Mouse (Mus musculus): Measurements from ENCODE around the gene Slc22a13.
"Not testable (repeated sequence)": the region's sequence is repeated elsewhere in the genome, so short reads cannot be mapped to it uniquely, and the experiment has no call there.

Gene Slc22a13

DNA sequence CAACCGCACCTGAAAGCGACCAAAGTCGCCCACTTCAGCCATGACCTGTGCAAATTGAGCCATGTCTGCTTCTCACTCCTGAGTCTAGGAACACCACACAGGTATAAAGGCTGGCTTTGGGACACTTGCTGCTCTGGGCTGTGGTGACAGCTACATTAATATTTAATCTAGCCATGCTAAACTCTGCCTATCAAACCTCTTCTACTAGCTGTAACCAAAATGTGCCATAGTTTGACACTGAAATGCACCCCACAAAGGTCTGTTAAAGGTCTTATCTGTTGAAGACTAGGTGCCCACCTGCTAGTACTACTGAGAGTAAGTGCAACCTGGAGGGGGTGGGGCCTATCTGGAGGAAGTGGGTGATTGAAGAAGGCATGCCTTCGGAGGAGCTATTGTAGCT lies at the start of gene Slc22a13:
TSS of gene Slc22a13 (minus strand) at position 101 of the 400 bp plus-strand sequence.
- DNase-seq (ENCODE audit: extremely low spot score): no peak

DNA sequence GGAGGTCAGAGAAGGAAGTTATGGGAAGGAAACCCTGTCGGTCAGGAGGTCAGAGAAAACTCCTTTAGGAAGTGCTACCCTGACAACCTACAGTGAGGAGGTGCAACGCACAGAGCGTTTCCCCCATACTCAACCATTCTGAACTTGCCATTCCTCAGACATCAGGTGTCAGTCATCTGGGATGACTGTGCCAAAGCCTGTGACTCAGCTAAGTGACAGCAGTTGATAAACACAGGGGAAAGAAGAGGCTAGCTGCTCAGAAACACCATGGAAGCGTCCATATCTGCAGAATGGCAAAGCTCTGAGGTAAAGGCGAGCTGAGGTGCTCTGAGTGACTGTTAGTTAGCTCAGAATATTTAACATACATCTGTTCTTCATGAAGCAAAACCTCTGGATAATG lies 49.2 kb upstream of the Slc22a13 start:
- DNase-seq (ENCODE audit: extremely low spot score): no peak

DNA sequence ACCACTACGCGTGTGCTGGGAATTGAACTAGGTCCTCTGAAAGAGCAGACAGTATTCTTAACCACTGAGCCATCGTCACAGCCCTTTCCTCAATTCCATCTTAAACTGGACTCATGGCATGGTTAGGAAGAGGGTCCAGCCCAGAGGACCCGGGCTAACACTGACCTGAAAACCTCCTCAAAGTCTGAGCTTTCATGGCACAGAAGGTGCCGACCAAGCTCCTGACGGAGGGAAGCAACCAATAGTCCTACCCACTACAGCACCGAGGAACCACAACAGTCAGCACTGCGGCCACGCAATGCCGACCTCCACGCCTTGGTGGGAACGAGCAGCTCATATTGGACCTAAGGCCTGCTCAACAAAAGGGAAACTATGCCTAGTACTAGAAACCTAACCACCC lies 47.3 kb upstream of the Slc22a13 start:
- DNase-seq (ENCODE audit: extremely low spot score): no peak

DNA sequence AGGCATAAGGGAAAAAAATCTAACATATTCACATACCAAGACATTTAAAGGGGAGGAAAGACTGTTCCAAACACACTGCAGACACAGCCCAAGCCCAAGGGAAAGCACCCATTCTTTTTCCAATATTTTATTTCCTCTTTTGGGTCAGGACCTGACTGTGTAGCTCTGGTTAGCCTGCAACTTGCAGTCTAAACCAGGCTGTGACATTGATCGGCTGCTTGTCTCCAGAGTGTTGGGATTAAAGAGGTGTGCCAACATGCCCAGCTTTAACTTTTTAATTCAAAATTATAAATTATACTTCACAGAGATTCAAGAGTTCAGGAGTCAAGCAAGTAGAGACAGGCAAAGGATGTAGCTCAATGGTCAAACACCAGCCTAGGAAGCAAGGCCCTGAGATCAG lies 46.2 kb upstream of the Slc22a13 start:
- no peak for DNase-seq (ENCODE audit: extremely low spot score)

DNA sequence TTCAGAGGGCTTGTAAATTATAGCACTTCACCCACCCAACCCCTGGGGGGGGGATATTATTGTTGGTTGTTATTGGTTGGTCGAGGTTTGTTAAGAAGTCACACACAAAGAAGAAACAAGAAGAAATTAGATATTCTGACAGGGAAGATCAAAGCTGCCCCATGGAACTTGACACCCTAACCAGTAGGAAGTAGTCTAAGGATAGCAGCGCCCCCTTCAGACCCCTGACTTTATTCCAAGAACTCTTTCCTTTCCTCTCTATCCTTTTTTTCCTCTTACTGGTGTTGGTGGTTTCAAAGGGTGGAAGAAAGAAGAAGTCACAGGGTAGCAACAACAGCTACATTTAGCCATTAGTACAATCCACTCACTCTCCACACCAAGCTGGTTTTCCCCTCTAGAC lies 45.3 kb upstream of the Slc22a13 start:
- no peak for DNase-seq (ENCODE audit: extremely low spot score)

DNA sequence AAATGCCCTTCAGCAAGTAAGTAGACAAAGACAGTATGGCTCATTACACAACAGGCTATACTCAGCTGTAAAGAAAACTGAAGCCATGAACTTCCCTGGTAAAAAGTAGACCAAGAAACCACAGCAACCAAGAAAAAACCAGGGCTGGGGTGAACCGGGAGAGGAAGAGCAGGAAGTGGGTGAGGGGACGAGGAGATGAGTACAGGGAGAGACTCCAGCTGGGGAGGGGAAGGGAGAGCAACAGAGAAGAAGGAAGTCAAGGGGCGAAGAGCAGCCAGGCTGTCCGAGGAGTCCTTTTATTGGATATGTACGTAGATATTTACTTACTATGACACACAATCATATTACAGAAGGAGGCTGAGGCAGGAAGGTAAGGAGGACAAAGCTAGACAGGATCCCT lies 39.1 kb upstream of the Slc22a13 start:
- DNase-seq (ENCODE audit: extremely low spot score): no peak

DNA sequence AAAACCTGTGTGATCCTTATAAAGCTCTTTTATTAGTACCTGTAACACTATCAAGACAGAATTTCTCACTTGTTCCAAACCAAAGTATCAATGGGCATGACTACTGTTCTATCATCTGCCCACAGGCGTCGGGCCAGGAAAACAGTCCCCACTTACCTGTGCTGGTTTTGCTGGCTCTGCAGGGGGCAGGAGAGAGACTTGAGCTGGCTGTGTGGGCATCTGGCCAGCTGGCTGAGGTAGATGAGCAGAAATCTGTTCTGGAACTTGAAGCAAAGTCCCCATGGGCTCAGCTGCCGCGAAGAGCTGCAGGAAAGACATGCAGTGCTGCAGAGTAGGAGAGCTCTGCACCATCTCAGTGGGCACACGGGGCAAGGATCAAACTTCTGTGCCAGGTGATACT lies 37.9 kb upstream of the Slc22a13 start:
- no peak for DNase-seq (ENCODE audit: extremely low spot score)

DNA sequence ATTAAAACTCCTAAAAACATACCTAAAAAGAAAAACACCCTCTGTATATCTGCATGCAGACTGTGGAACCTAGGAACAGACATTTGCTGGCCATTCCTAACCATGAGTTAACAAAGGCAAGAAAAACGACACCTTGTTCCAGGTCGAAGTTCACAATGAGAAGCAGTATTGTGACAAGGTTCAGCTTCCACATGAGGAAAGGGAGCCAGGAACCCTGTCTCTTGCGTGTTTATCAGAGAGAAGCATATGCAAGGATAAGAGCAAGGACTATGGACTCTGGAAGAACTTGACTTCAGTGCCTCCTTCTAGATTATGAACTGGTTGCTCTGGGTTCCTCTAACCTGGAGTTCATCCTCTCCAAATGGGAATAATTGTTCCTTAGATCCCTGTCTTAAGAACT lies 35.1 kb upstream of the Slc22a13 start:
- no peak for DNase-seq (ENCODE audit: extremely low spot score)

DNA sequence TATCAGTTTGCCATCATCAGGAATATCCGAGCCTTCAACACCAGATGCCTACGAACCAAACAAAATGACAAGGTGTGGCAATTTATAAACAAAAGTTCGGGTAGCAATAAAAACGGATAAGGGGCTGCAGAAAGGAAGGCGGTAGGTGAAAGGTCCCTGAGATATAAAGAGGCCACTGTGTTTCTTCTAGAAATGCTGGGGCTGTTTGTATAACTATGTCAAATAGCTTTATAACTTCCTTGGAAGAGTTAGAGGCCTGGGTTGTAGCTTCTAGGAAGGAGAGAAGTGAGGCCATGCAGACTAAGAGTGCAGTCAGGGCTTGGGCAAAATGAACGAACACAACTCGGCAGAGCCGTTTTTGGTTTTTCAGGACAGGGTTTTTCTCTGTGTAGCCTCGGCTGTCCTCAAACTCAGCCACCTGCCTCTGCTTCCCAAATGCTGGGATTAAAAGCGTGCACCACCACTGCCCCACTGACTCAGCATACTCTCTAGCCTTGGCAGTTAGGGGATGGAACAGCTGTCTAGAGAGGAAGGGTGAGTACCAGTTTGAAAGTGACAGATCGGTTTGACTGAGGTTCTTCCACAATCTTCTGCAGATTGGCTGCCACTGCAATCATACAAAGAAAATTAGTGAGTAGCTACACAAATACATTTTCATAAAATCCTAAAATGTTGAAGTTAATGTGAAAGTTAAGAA lies 32.4 kb upstream of the Slc22a13 start:
- no peak for DNase-seq (ENCODE audit: extremely low spot score)

DNA sequence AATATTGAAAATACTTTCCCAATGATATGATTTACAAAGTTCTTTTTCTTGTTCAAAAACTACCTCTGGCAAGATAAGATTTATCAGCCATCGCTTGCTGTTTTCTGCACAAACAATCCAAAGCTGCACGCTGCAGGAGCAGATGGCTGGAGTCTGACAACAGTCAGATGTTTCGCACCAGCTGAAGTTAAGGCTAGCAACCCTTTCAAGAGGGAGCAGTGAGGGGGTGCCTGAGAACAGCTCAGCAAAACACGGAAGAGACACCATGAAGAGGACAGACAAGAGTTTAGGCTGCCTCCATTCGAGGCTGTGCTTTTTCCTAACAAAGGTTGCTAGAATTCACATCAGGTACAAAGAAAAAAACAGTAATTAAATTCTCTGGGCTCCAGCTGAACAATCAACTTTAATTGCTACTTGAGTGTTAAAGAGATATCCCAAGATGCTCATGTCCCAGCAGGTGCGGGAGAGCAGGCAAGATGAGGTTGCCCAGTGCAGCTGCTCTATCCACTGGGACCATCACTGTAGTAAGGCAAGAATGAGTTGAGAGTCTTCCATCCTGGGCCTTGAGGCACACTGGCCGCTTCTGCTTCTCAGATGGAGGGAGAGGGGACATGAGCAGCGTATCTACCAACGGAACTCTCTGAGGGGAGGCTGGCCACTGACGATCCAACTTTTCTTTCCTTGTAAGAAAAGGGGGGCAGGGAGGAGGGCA lies 31.5 kb upstream of the Slc22a13 start:
- no peak for DNase-seq (ENCODE audit: extremely low spot score)

DNA sequence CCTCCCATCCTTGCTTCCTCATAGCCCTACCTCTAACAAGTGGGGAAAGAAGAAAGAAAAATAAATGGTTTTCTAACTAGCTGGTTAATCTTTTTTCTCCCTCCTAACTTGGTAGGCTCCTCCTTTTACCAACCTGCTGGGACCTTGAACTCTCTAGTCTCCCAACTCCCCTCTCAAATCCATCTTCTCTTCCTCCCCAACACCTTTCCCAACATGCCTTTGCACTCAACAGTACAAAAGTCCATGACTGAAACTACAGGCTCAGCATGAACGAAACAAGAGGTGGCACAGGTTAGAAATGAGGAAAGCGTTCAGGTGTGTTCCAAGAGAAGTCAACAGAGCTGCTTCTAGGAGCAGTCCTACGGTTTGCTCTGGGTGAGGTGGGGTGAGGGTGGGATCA lies 30.4 kb upstream of the Slc22a13 start:
- no peak for DNase-seq (ENCODE audit: extremely low spot score)

DNA sequence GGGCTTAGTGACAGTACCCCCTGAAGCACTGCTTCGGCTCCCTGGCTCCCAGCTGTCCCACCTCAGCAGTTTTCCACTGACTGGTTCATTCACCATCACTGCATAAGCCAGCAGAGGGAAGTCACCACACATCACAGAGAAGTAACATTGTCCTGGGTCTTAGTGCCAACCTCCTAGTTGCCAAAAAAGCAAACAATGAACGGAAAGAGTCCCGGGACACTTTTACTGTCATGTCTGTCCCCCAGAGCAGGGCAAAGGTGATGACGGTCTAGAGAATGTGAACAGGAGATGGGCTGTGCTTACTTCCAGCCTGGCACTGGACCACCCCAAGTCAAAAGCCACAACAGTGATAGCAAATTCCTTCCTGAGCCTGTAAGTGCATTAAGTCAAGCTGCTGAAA lies 29.9 kb upstream of the Slc22a13 start:
- no peak for DNase-seq (ENCODE audit: extremely low spot score)

DNA sequence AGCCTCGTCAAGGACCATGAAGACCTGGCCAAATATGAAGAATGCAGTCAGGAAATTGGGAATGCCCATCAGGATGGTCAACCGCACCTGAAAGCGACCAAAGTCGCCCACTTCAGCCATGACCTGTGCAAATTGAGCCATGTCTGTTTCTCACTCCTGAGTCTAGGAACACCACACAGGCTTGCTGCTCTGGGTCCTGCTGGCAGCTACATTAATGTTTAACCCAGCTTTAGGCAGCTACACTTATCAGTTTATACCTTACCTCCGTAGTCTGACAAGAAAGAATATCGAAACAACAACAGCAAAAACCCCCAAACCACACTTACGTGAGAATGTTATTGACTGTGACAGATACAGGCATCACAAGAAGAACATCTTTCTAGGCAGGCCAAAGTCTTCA lies 22.7 kb upstream of the Slc22a13 start:
- no peak for DNase-seq (ENCODE audit: extremely low spot score)

DNA sequence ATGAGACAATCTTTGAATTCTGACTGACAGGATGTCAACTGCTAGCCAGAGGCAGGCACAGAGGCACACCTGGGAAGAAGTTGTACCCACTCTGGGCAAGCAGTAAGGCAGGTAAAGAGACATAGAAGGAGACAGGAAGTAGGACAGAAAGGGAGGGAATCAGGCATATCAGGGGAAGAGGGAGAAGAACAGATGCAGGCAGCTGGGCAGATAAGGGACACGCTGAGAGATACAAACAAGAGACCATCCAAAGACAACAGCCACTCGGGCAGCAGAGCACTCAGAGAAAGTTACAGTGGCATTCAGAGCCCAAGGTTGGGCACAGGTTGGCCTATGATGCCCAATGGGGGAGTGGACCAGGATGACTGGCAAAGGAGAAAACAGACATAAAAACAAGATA lies 21.9 kb upstream of the Slc22a13 start:
- DNase-seq (ENCODE audit: extremely low spot score): no peak

DNA sequence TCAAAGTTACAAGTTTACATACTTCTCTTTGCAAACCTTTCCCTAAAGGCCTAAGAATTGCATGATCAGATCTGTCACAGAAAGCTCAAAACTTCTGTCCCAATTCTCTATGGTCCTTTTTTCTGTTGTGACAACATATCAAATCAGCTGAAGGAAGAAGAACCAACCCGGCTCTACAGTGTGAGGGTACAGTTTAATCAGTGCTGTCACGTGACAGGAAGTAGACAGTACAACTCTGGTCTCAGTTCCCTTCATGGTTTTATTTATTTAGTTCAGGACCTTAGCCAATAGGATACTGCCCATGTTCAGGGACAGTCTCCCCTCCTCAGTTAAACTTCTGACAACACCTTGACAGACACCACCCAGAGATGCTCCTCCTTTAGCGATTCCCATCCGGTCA lies 11.4 kb upstream of the Slc22a13 start:
- no peak for DNase-seq (ENCODE audit: extremely low spot score)

DNA sequence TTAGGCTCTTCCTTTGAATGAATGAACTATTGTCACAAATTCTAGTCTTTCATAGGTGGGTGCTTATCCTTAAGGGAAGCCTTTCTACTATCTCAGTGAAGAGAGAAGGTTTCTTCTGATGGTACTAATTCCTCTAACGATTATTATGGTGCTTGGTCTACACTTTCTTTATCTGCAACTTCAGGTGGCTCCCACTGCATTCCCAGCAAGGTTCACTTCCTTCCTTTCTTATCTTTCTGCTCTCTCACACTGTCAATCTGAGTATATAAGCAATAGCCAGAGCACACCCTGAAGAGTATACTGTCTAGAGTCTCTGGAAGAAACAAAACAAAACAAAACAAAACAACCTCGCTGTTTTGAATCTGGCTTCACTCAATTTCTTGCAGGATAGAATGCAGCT lies 10.8 kb upstream of the Slc22a13 start:
- DNase-seq (ENCODE audit: extremely low spot score): no peak

DNA sequence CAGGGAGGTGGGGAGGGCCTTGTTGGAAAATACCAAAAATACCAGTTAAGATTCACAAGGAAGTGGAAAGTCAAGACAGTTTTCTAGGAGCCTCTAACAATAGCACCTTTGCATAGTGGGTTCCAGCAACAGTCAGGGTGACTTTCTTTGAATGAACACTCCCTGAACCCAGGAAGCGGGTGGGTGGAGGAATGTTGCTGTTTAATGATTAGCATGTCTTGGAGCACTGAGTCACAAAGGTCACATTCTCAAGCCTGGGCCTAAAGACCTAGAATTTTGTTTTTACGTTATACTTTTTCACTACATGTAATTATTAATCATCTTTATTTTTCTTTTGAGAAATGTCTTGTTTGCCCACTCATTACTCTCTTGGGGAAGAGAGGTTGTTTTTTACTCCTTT lies 6.4 kb upstream of the Slc22a13 start:
- DNase-seq (ENCODE audit: extremely low spot score): not testable (repeated sequence)

DNA sequence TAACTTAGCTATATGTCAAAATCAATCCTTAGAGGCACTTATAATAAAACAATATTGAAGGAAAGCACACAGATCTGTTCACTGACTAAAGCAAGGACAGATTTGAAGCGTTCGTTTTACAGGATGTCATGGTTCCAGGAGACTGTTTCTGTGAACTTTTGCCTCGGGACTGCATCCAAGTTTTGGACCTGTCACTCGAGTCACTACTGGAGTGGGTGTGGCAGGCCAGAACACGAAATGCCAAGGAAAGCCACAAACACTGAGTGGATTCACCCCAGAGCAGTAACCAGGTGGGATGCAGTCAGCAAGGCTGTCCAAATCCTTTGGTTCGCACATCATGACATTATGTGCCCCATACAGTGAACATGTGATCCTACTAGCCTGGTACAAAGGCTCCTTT lies 5.7 kb upstream of the Slc22a13 start:
- DNase-seq (ENCODE audit: extremely low spot score): no peak

DNA sequence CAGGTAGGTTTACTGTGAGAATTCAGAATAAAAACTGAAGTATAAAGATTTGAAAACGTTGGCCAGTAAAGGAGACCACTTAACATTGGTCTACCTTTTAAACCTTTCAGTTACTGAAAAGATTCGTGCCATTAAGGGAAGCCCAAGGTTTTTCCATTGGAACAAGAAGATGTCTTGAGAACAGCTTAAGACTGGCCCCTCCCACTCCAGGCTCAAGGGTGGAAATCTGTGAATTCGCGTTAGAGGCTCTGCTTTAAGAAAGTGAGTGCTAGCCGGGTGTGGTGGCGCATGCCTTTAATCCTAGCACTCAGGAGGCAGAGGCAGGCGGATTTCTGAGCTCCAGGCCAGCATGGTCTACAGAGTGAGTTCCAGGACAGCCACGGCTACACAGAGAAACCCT lies 4.1 kb upstream of the Slc22a13 start:
- DNase-seq (ENCODE audit: extremely low spot score): no peak

DNA sequence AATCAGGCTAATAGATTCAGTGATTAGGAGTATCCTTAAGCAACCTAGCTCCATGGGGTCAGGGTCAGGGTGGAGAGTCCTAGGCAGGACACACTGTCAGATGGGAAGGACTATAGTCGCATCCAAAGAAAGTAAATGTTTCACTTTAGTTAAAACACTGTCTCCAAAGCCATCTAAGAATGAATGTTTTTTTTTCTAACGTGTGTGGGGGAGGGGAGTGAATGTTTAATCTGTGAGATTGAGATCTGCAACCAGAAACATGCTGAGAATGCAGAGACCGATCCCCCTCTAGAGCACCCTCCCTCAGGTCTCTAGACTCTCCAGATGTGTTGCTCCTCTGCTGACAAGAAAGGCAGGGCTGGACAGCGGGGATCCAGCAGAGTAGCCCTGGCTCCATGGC lies 1.8 kb downstream of the Slc22a13 start:
- DNase-seq (ENCODE audit: extremely low spot score): no peak

DNA sequence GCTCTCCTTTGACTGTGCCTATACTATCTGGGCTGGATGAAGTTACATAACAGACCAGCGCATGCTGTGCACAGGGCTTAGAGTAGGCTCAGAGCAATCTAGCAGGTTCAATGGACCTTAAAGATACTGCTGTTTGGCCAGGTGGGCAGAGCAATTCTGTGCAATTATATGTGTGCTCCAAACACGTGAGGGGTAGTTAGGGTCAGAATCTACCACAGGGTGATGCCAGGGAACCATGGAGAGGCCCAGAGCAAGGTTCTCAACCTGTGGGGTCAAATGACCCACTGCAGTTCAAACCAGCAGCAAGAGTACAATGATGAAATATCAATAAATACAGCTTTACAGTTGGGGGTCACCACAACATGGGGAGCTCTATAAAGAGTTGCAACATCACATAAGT lies 2.2 kb downstream of the Slc22a13 start:
- DNase-seq (ENCODE audit: extremely low spot score): no peak

DNA sequence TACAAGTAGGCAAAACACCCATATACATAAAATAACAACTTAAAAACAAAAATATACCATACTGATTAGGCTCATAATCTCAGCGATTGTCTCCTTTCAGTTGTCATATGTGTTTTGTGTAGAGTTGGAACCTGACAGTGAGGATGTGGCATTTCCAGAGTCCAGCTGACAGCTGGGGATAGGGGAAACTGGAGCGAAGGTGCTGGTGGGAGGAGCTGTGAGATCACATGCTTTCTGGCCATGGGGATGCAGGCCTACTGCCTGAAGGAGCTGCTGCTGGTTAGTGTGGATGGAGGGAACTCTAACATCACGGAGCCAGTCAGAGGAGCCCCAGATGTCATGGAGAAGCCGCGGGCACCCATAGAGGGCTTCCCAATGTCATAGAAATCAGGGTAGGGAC lies 3.1 kb downstream of the Slc22a13 start:
- DNase-seq (ENCODE audit: extremely low spot score): no peak

DNA sequence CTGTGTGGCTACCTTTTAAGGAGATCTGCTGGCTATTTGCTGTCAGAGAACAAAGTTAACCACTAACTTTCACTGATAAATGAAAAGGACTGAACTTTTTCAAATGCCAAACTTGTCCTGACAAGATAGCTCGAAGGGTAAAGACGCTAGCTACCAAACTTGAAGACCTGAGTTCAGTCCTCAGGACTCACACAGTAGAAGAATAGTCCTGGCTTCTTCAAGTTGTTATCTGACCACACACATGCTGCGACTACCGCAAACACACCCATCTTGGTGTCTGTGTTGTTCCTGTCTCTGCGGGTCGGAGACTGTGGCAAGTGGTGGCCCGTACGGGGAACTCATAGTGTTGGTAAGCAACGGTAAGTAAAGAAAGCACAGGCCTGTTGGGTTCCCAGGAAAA lies 5.3 kb downstream of the Slc22a13 start:
- no peak for DNase-seq (ENCODE audit: extremely low spot score)

DNA sequence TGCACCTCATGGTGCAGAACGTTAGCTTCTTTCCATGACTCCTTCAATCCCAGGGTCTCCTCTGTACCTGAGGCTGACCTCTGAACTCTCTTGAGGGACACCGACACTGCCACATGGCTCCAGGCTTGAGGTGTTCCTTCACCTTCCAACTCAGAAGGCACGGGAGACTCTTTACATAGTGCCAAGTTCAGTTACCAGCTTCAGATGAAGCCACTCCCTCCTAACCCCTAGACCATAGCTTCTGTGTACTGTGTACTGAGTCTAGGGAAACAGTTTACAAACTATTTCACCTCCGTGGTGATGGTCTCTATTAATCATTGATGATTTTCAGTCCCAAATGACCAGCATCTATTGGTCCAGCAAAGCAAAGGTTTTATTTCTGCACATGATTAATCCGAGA lies 7.2 kb downstream of the Slc22a13 start:
- no peak for DNase-seq (ENCODE audit: extremely low spot score)

Data from embryo, embryonic 9.5 days (tissue).